Mouse (Mus musculus) liver, embryonic 11.5 days (tissue): ENCODE data around the gene L3mbtl4. TPM values are rescaled to one million over a fixed set of nuclear protein-coding genes. Genes with fewer than 3 reads are reported as not detected.

Source experiments
- ATAC-seq: fragments of 200-750 bp; cut with Nextera tagmentation; replicated peaks from 2 replicates; pipeline ENCODE4 v1.8.0; 2017; ENCODE audit warnings: moderate number of reproducible peaks, mild to moderate bottlenecking, moderate TSS enrichment, moderate library complexity; ENCODE audit not compliant: low FRiP score
- DNase-seq: peaks from one replicate; pipeline ENCODE4 v3.0.0-alpha.2; 2017; ENCODE audit warnings: low spot score
- H3K27ac ChIP-seq: fragments of 300-500 bp; sonication (generic); 2 replicates; pipeline ENCODE4 v1.5.1; 2014; ENCODE audit warnings: mild to moderate bottlenecking, low read depth, low read length, control low read depth
- H3K27me3 ChIP-seq: fragments of 300-500 bp; sonication (generic); replicated peaks from 2 replicates; pipeline ENCODE4 v1.6.1; 2014; ENCODE audit warnings: low read length, mixed read lengths; ENCODE audit not compliant: control insufficient read depth, insufficient read depth
- H3K36me3 ChIP-seq: fragments of 300-500 bp; sonication (generic); 2 replicates; pipeline ENCODE4 v1.6.1; 2014; ENCODE audit warnings: mild to moderate bottlenecking, low read length, moderate library complexity, mixed read lengths; ENCODE audit not compliant: control insufficient read depth, insufficient read depth
- H3K4me1 ChIP-seq: fragments of 300-500 bp; sonication (generic); replicated peaks from 2 replicates; pipeline ENCODE4 v1.6.1; 2014; ENCODE audit warnings: low read length, mixed read lengths; ENCODE audit not compliant: control insufficient read depth, insufficient read depth
- H3K4me2 ChIP-seq: fragments of 300-500 bp; sonication (generic); 2 replicates; pipeline ENCODE4 v1.6.1; 2014; ENCODE audit warnings: mild to moderate bottlenecking, control low read depth, moderate library complexity
- H3K4me3 ChIP-seq: fragments of 300-500 bp; sonication (generic); 2 replicates; pipeline ENCODE4 v1.5.1; 2014; ENCODE audit warnings: low read depth, low read length, control low read depth
- H3K9ac ChIP-seq: fragments of 300-500 bp; sonication (generic); 2 replicates; pipeline ENCODE4 v1.6.1; 2014; ENCODE audit warnings: low read depth, low read length, control low read depth
- H3K9me3 ChIP-seq: fragments of 300-500 bp; sonication (generic); 2 replicates; pipeline ENCODE4 v1.6.1; 2016; ENCODE audit warnings: low read length, inconsistent platforms, mixed read lengths; ENCODE audit not compliant: control insufficient read depth
- WGBS: fragments of 180-500 bp; shearing (Covaris S2); extraction: QIAGEN DNeasy Blood & Tissue Kit; methylation state at CpG from one replicate; pipeline ENCODE4 v1.1.7; 2014; 5-methylcytosine and 5-hydroxymethylcytosine counted together
- polyA plus RNA-seq: library from polyadenylated mRNA; unstranded; fragments of >200 nt; fragmentation: Nextera tagmentation; extraction: Ambion mirVana; gene quantifications from 2 replicates; pipeline ENCODE4 v1.2.1, GENCODE M21; 2014

L3mbtl4 gene
- polyA plus RNA-seq, 1 experiment from 2014 or later, result not detected

GRCm38 (mm10) chr17:68642521-68643088, 369.0 kb downstream of the L3mbtl4 start:
- no peaks in the 10 kb centered on the region for H3K36me3 ChIP-seq
- H3K27ac ChIP-seq, result no peak overlapping the region
- WGBS, result 70% methylated on average over 5 of the region's 5 CpGs
- H3K4me3 ChIP-seq, result no peak overlapping the region
- H3K9ac ChIP-seq, result no peak overlapping the region
- H3K9me3 ChIP-seq, result no peaks in the 10 kb centered on the region
- H3K4me2 ChIP-seq, result no peak overlapping the region
- no peaks in the 10 kb centered on the region for H3K27me3 ChIP-seq
- no peaks in the 10 kb centered on the region for H3K4me1 ChIP-seq
- ATAC-seq (no peak), DNase-seq (no peak)

DNA sequence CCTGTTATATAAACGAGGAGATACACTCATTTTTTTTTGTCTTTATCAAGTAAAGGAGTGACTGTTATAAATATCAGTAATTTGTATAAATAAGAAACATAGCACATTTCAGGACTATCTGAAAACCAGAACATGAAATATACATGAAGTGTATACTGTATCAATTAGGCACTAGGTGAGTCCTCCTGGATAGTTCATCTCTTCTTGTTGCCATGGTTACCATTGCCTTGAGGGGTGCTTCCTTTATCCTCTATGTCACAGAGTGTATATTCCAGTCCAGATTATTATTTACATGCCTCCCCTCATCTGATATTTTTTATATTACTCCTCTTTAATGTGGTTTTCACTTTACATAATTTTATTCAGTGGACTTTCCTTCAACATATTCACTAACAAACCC, 392.9 kb downstream of the L3mbtl4 start:
- WGBS, result 61% methylated on average over 1 of the region's 1 CpGs
- no peaks in the 10 kb centered on the region for H3K9me3 ChIP-seq
- no peaks in the 10 kb centered on the region for H3K27me3 ChIP-seq
- no peaks in the 10 kb centered on the region for H3K4me1 ChIP-seq
- DNase-seq (no peak), ATAC-seq (no peak)
- H3K9ac ChIP-seq, result no peak overlapping the region
- H3K36me3 ChIP-seq, result no peaks in the 10 kb centered on the region
- H3K4me3 ChIP-seq, result no peak overlapping the region
- H3K27ac ChIP-seq, result no peak overlapping the region
- H3K4me2 ChIP-seq, result no peak overlapping the region

- DNase-seq, result no peak
- Histone ChIP-seq H3K4me1 (no peaks in the 10 kb centered on the region), H3K27ac (no peak overlapping the region), H3K36me3 (no peaks in the 10 kb centered on the region), H3K9ac (no peak overlapping the region), H3K4me2 (no peak overlapping the region), H3K9me3 (no peaks in the 10 kb centered on the region), H3K4me3 (no peak overlapping the region), H3K27me3 (no peaks in the 10 kb centered on the region)
- WGBS, result 75% methylated on average over 7 of the region's 7 CpGs
- ATAC-seq, result no peak
Observed at GRCm38 (mm10) chr17:68672088-68672504, 398.5 kb downstream of the L3mbtl4 start.

- H3K4me3 ChIP-seq, result no peak overlapping the region
- no peak overlapping the region for H3K9ac ChIP-seq
- DNase-seq (no peak), ATAC-seq (no peak)
- H3K27ac ChIP-seq, result no peak overlapping the region
- H3K4me1 ChIP-seq, result no peaks in the 10 kb centered on the region
- WGBS, result 70% methylated on average over 5 of the region's 5 CpGs
- no peaks in the 10 kb centered on the region for H3K36me3 ChIP-seq
- no peak overlapping the region for H3K4me2 ChIP-seq
- H3K27me3 ChIP-seq, result no peaks in the 10 kb centered on the region
- no peaks in the 10 kb centered on the region for H3K9me3 ChIP-seq
Observed at GRCm38 (mm10) chr17:68710701-68711100, 437.1 kb downstream of the L3mbtl4 start.

DNA sequence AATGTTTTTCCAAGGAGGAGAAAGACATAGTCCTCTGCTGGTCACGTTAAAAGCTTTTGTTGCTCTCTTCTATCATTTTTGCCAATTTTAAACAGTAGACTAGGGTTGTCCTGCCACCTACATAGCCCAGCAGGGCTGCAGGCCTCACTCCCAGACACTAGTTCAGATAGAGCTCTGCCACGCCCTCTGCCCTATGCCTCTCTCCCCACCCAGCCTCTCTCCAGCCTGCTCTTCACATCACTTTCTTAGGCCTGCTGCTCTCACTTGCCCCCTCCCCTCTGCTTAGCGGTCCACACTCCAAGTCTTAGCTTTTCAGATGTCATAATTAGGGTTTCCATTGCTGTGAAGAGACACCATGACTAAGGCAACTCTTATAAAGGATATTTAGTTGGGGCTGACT, 437.8 kb downstream of the L3mbtl4 start:
- DNase-seq (no peak), ATAC-seq (no peak)
- 71% methylated on average over 3 of the region's 3 CpGs for WGBS

GRCm38 (mm10) chr17:68748296-68748695, 474.7 kb downstream of the L3mbtl4 start:
- H3K4me2 ChIP-seq, result no peak overlapping the region
- no peaks in the 10 kb centered on the region for H3K9me3 ChIP-seq
- no peak for DNase-seq
- H3K36me3 ChIP-seq, result no peaks in the 10 kb centered on the region
- no peaks in the 10 kb centered on the region for H3K4me1 ChIP-seq
- no peak overlapping the region for H3K4me3 ChIP-seq
- no peak overlapping the region for H3K27ac ChIP-seq
- no peaks in the 10 kb centered on the region for H3K27me3 ChIP-seq
- no peak for ATAC-seq
- no peak overlapping the region for H3K9ac ChIP-seq
- 50% methylated on average over 1 of the region's 1 CpGs for WGBS

More for the DNA sequence above, 437.8 kb downstream of the L3mbtl4 start:
- Histone ChIP-seq H3K4me2 (no peak overlapping the region), H3K36me3 (no peaks in the 10 kb centered on the region), H3K9ac (no peak overlapping the region), H3K4me1 (no peaks in the 10 kb centered on the region), H3K27ac (no peak overlapping the region), H3K4me3 (no peak overlapping the region), H3K27me3 (no peaks in the 10 kb centered on the region), H3K9me3 (no peaks in the 10 kb centered on the region)

- Histone ChIP-seq H3K4me1 (no peaks in the 10 kb centered on the region), H3K9me3 (no peaks in the 10 kb centered on the region), H3K27me3 (no peaks in the 10 kb centered on the region), H3K36me3 (no peaks in the 10 kb centered on the region), H3K27ac (no peak overlapping the region), H3K4me2 (no peak overlapping the region), H3K4me3 (no peak overlapping the region), H3K9ac (no peak overlapping the region)
- DNase-seq (no peak), ATAC-seq (no peak)
- 71% methylated on average over 6 of the region's 6 CpGs for WGBS
Observed at GRCm38 (mm10) chr17:68750513-68750912, 476.9 kb downstream of the L3mbtl4 start.

- H3K36me3 ChIP-seq, result no peaks in the 10 kb centered on the region
- 74% methylated on average over 7 of the region's 7 CpGs for WGBS
Observed at GRCm38 (mm10) chr17:68753112-68753511, 479.5 kb downstream of the L3mbtl4 start.

DNA sequence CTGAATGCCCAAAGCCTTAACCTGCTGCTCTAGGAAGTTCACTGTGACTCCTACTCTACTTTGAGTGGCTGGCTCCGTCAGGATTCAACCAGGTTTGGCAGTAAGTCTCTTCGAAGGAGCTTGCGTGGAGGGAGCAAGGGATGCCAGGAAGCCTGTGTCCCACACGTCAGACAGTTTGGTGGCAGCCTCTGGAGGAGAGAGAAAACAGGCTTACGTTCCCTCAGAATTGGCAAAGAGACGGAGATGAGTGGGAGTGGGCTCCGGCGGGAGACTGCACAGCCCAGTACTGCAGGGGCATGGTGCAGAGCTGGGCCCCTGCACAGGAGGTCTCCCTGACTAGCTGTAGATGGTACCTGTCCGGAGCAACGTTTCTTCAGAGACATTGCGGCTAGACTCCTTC, 481.2 kb downstream of the L3mbtl4 start:
- Histone ChIP-seq H3K36me3 (no peaks in the 10 kb centered on the region), H3K27ac (no peak overlapping the region), H3K9ac (no peak overlapping the region), H3K4me3 (no peak overlapping the region), H3K4me2 (no peak overlapping the region), H3K4me1 (no peaks in the 10 kb centered on the region), H3K9me3 (no peaks in the 10 kb centered on the region), H3K27me3 (no peaks in the 10 kb centered on the region)
- no peak for ATAC-seq
- 86% methylated on average over 11 of the region's 11 CpGs for WGBS
- DNase-seq, result no peak

More at GRCm38 (mm10) chr17:68753112-68753511, 479.5 kb downstream of the L3mbtl4 start:
- H3K9ac ChIP-seq, result no peak overlapping the region
- no peaks in the 10 kb centered on the region for H3K4me1 ChIP-seq
- no peaks in the 10 kb centered on the region for H3K27me3 ChIP-seq
- no peak for DNase-seq
- no peak for ATAC-seq
- no peak overlapping the region for H3K4me2 ChIP-seq
- no peak overlapping the region for H3K4me3 ChIP-seq
- no peaks in the 10 kb centered on the region for H3K9me3 ChIP-seq
- H3K27ac ChIP-seq, result no peak overlapping the region
